Mouse (Mus musculus) MEL (cell line): ENCODE results near the gene Nf2.

Experiments used
- POLR2AphosphoS5 ChIP-seq: IDR thresholded peaks from 2 replicates; pipeline ENCODE4 v1.6.1; 2012; ENCODE audit warnings: low read depth, borderline replicate concordance, mild to moderate bottlenecking, inconsistent platforms, low read length, moderate library complexity, mixed read lengths
- TAL1 ChIP-seq: IDR thresholded peaks from 2 replicates; pipeline ENCODE4 v1.6.1; 2012; ENCODE audit warnings: mild to moderate bottlenecking, inconsistent platforms, low read length, moderate library complexity, mixed read lengths

GRCm38 (mm10) chr11:4771756-4772155, 77.6 kb downstream of the Nf2 start:
- no peak for TF ChIP-seq TAL1
- no peak for TF ChIP-seq POLR2AphosphoS5
